Comparison of ENCODE assay signal across 9 mouse cellular contexts in the genomic region with DNA sequence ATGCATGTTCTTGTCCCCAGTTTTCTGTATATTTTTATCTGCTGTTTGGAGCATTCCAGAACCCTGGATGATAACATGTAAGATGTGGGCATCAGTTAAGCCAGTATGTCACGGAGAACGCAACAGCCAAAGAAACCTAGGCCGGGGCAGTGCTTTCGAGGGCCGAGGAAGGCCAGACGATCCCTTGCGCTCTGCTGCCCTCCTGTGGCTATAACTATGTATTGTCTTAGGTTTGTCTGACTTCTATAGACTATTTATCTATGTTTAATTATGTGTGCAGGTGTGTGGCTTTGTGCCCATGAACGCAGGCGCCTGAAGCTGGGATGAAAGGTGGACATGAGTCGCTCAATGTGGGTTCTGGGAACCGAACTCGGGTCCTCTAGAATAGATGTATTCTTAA. TPM values are rescaled to one million over a fixed set of nuclear protein-coding genes. Genes with fewer than 3 reads are reported as not detected.
A peak's percentile ranks its signal among the peaks of the same experiment; 100 is the strongest.
DNase-seq lines count a peak whose midpoint lies in the region; ATAC-seq and TF ChIP-seq lines count a peak whose summit lies in the region.
"Had no signal": no experiment of that assay in that cellular context is flagged by ENCODE, and none has a peak within 500 bp of the region (broad histone marks: within the 10 kb centered on the region; RNA-seq: fewer than 3 reads in every experiment).

No protein-coding gene starts in this region.

- peaks cover 20% of the 10 kb centered on the region for H3K36me3 ChIP-seq in forebrain, embryonic 10.5 days (replicated peaks)
- H3K36me3 ChIP-seq in forebrain, embryonic 16.5 days (ENCODE audit: control insufficient read depth, insufficient read depth): no peaks in the 10 kb centered on the region
- H3K36me3 ChIP-seq in ES-Bruce4 (ENCODE audit: control insufficient read depth, insufficient read depth, low read length, poor library complexity, severe bottlenecking): no peaks in the 10 kb centered on the region
- no peaks in the 10 kb centered on the region for H3K36me3 ChIP-seq in kidney, postnatal 0 days (ENCODE audit: insufficient read depth, low read length)
- no peaks in the 10 kb centered on the region for H3K36me3 ChIP-seq in lung, postnatal 0 days (ENCODE audit: insufficient read depth, low read length)

- H3K4me1 ChIP-seq in forebrain, embryonic 10.5 days: peaks cover 49% of the 10 kb centered on the region
- H3K4me1 ChIP-seq in forebrain, embryonic 16.5 days (replicated peaks; ENCODE audit: control insufficient read depth, insufficient read depth, low read length): peaks cover 49% of the 10 kb centered on the region
- H3K4me1 ChIP-seq in ES-Bruce4 (ENCODE audit: control insufficient read depth, insufficient read depth, low read length): no peaks in the 10 kb centered on the region
- H3K4me1 ChIP-seq in kidney, postnatal 0 days (replicated peaks; ENCODE audit: insufficient read depth, low read length): peaks cover 9% of the 10 kb centered on the region; the same call in 1 of the 2 replicates
- H3K4me1 ChIP-seq in lung, postnatal 0 days (ENCODE audit: insufficient read depth, low read depth, low read length): peaks cover 10% of the 10 kb centered on the region; the same call in 1 of the 2 replicates

- no peak overlapping the region for H3K4me2 ChIP-seq in forebrain, embryonic 16.5 days (ENCODE audit: low read length)
- no peak overlapping the region for H3K4me2 ChIP-seq in kidney, postnatal 0 days (ENCODE audit: low read length)
- H3K4me2 ChIP-seq in lung, postnatal 0 days (replicated peaks; ENCODE audit: low read depth, low read length): no peak overlapping the region
- H3K4me2 ChIP-seq: limb, embryonic 12.5 days had no signal

- DNase-seq in forebrain, embryonic 10.5 days (ENCODE audit: extremely low spot score, low spot score): peak; percentile 75
- DNase-seq in forelimb bud, embryonic 11.5 days (ENCODE audit: low read depth, low spot score): peak; percentile 80
- peak; percentile 93 for DNase-seq in kidney, postnatal 0 days (ENCODE audit: low spot score)
- DNase-seq in lung, postnatal 0 days (ENCODE audit: low spot score): peak; percentile 87
- peak; percentile 68 for DNase-seq in retina, postnatal 7 days (ENCODE audit: low read depth, low spot score)

- no peak overlapping the region; the same call in 1 of the 2 replicates for H3K9ac ChIP-seq in forebrain, embryonic 16.5 days (replicated peaks; ENCODE audit: low read depth, low read length)
- no peak overlapping the region for H3K9ac ChIP-seq in ES-Bruce4 (ENCODE audit: low read depth, poor library complexity, severe bottlenecking)
- no peak overlapping the region for H3K9ac ChIP-seq in kidney, postnatal 0 days (ENCODE audit: low read depth, low read length)
- H3K9ac ChIP-seq in lung, postnatal 0 days (replicated peaks; ENCODE audit: low read depth): no peak overlapping the region
- H3K9ac ChIP-seq: limb, embryonic 12.5 days had no signal

- H3K27ac ChIP-seq in forebrain, embryonic 10.5 days: no peak overlapping the region
- H3K27ac ChIP-seq in forebrain, embryonic 16.5 days (ENCODE audit: low read length): no peak overlapping the region
- H3K27ac ChIP-seq in ES-Bruce4 (ENCODE audit: insufficient read depth, low read length): no peak overlapping the region
- no peak overlapping the region for H3K27ac ChIP-seq in kidney, postnatal 0 days
- no peak overlapping the region for H3K27ac ChIP-seq in lung, postnatal 0 days (ENCODE audit: low read length)
- H3K27ac ChIP-seq: limb, embryonic 12.5 days had no signal

- H3K27me3 ChIP-seq in forebrain, embryonic 10.5 days (ENCODE audit: poor library complexity, severe bottlenecking): peaks cover 33% of the 10 kb centered on the region
- H3K27me3 ChIP-seq in forebrain, embryonic 16.5 days (replicated peaks; ENCODE audit: control insufficient read depth, insufficient read depth, low read length): no peaks in the 10 kb centered on the region
- no peaks in the 10 kb centered on the region for H3K27me3 ChIP-seq in ES-Bruce4 (ENCODE audit: control insufficient read depth, insufficient read depth, low read length, poor library complexity, severe bottlenecking)
- no peaks in the 10 kb centered on the region for H3K27me3 ChIP-seq in kidney, postnatal 0 days (ENCODE audit: insufficient read depth, low read length)
- no peaks in the 10 kb centered on the region for H3K27me3 ChIP-seq in lung, postnatal 0 days (replicated peaks; ENCODE audit: insufficient read depth, low read length)

- 5% methylated on average over 12 of the region's 12 CpGs for WGBS in forebrain, embryonic 10.5 days
- 3% methylated on average over 12 of the region's 12 CpGs for WGBS in forebrain, embryonic 16.5 days
- 5% methylated on average over 12 of the region's 12 CpGs for WGBS in kidney, postnatal 0 days
- WGBS in lung, postnatal 0 days: 4% methylated on average over 12 of the region's 12 CpGs

- H3K9me3 ChIP-seq in forebrain, embryonic 10.5 days: no peaks in the 10 kb centered on the region
- H3K9me3 ChIP-seq in forebrain, embryonic 16.5 days (ENCODE audit: control insufficient read depth, low read length): no peaks in the 10 kb centered on the region
- H3K9me3 ChIP-seq in ES-Bruce4 (replicated peaks; ENCODE audit: control insufficient read depth, insufficient read depth, low read length, poor library complexity, severe bottlenecking): no peaks in the 10 kb centered on the region
- no peaks in the 10 kb centered on the region for H3K9me3 ChIP-seq in kidney, postnatal 0 days (replicated peaks; ENCODE audit: low read length)
- H3K9me3 ChIP-seq in lung, postnatal 0 days (ENCODE audit: low read length): no peaks in the 10 kb centered on the region
- H3K9me3 ChIP-seq: limb, embryonic 12.5 days had no signal

- no peak for TF ChIP-seq POLR2A in ES-Bruce4 (IDR thresholded peaks at IDR 0.05; ENCODE audit: insufficient read depth, low read length)

- no peak for ATAC-seq in forebrain, embryonic 16.5 days
- peak; percentile 32; the same call in 1 of the 2 replicates for ATAC-seq in cerebellum, adult (ENCODE audit: insufficient number of reproducible peaks, low FRiP score, low TSS enrichment)
- no peak; the same call in 1 of the 2 replicates for ATAC-seq in kidney, postnatal 0 days (replicated peaks; ENCODE audit: low FRiP score, low read depth)
- ATAC-seq in lung, postnatal 0 days: no peak

- no peak for TF ChIP-seq EP300 in ES-Bruce4 (IDR thresholded peaks at IDR 0.05; ENCODE audit: insufficient read depth, low read depth, low read length)
- TF ChIP-seq EP300 in lung, postnatal 0 days (IDR thresholded peaks at IDR 0.05): 0 out of 2 replicates have a peak, but pooled peaks have one; percentile 9

- peak; percentile 77 for TF ChIP-seq CTCF in ES-Bruce4 (IDR thresholded peaks at IDR 0.05; ENCODE audit: low read depth, low read length)
- peak; percentile 95 for TF ChIP-seq CTCF in kidney, postnatal 0 days (IDR thresholded peaks at IDR 0.05; ENCODE audit: low read depth)
- peak; percentile 92 for TF ChIP-seq CTCF in lung, postnatal 0 days (IDR thresholded peaks at IDR 0.05)

- H3K4me3 ChIP-seq in forebrain, embryonic 10.5 days: no peak overlapping the region
- no peak overlapping the region for H3K4me3 ChIP-seq in forebrain, embryonic 16.5 days (replicated peaks; ENCODE audit: low read length)
- H3K4me3 ChIP-seq in ES-Bruce4 (ENCODE audit: low read depth, low read length): no peak overlapping the region
- no peak overlapping the region for H3K4me3 ChIP-seq in kidney, postnatal 0 days (replicated peaks; ENCODE audit: low read depth, low read length)
- no peak overlapping the region for H3K4me3 ChIP-seq in lung, postnatal 0 days (ENCODE audit: low read depth, low read length)
- H3K4me3 ChIP-seq: limb, embryonic 12.5 days had no signal

RNA-seq across cellular contexts. Expression of gene Rnasel, which starts 2.5 kb away (rescaled TPM):
- 7.4 and 7.7 TPM in 2 replicates for polyA plus RNA-seq in forebrain, embryonic 10.5 days (2016; fragmentation: Nextera tagmentation; extraction: Ambion mirVana)
- 40.4 and 42.7 TPM in 2 replicates for polyA plus RNA-seq in forebrain, embryonic 16.5 days (2015; fragmentation: Nextera tagmentation; extraction: Ambion mirVana)
- polyA plus RNA-seq in ES-Bruce4 (2011; ENCODE audit: insufficient read depth, insufficient read length, low read depth, missing spikeins): 0.90 and 1.1 TPM in 2 replicates
- 10.8 TPM in 2 replicates for polyA plus RNA-seq in kidney, postnatal 0 days (2015; fragmentation: Nextera tagmentation; extraction: Ambion mirVana)
- polyA plus RNA-seq in lung, postnatal 0 days (2015; fragmentation: Nextera tagmentation; extraction: Ambion mirVana): 13.1 and 16.6 TPM in 2 replicates

RNA-seq across cellular contexts. Expression of gene Rgs16, which starts 6.6 kb away (rescaled TPM):
- polyA plus RNA-seq in forebrain, embryonic 10.5 days (2016; fragmentation: Nextera tagmentation; extraction: Ambion mirVana): 26.2 and 31.0 TPM in 2 replicates
- polyA plus RNA-seq in forebrain, embryonic 16.5 days (2015; fragmentation: Nextera tagmentation; extraction: Ambion mirVana): 32.9 and 34.3 TPM in 2 replicates
- 5.7 and 5.8 TPM in 2 replicates for polyA plus RNA-seq in ES-Bruce4 (2011; ENCODE audit: insufficient read depth, insufficient read length, low read depth, missing spikeins)
- 4.0 and 5.4 TPM in 2 replicates for polyA plus RNA-seq in kidney, postnatal 0 days (2015; fragmentation: Nextera tagmentation; extraction: Ambion mirVana)
- polyA plus RNA-seq in lung, postnatal 0 days (2015; fragmentation: Nextera tagmentation; extraction: Ambion mirVana): 3.8 and 8.4 TPM in 2 replicates
